Mouse (Mus musculus) ES-E14 (cell line): ENCODE results near the gene Timd2. TPM values are rescaled to one million over a fixed set of nuclear protein-coding genes. Genes with fewer than 3 reads are reported as not detected.
"Not testable (repeated sequence)": the region's sequence is repeated elsewhere in the genome, so short reads cannot be mapped to it uniquely, and the experiment has no call there.

Source experiments
- DNase-seq: peaks from one replicate; pipeline ENCODE4 v3.0.0-alpha.2; 2013; ENCODE audit warnings: low read depth, low spot score
- H3K27ac ChIP-seq: 2 replicates; pipeline ENCODE4 v1.5.1; 2012; ENCODE audit warnings: low read depth, mild to moderate bottlenecking, low read length, moderate library complexity, mixed read lengths; ENCODE audit not compliant: poor library complexity, insufficient read depth, severe bottlenecking
- H3K36me3 ChIP-seq: 2 replicates; pipeline ENCODE4 v1.6.1; 2012; ENCODE audit warnings: mild to moderate bottlenecking, low read length, moderate library complexity, mixed read lengths; ENCODE audit not compliant: control insufficient read depth, poor library complexity, insufficient read depth, severe bottlenecking
- H3K4me1 ChIP-seq, 2 experiments: fragments of 150-350 bp in 1 of 2; sonication (generic) in 1 of 2; 2 replicates each; pipeline ENCODE4 v1.6.1; 2012; ENCODE audit warnings: low read length in 2 of 2, mild to moderate bottlenecking in 1 of 2, mixed read lengths in 1 of 2; ENCODE audit not compliant: control insufficient read depth in 2 of 2, insufficient read depth in 2 of 2, poor library complexity in 1 of 2
- H3K4me3 ChIP-seq, 2 experiments: fragments of 150-350 bp in 1 of 2; sonication (generic) in 1 of 2; 2 replicates each; pipeline ENCODE4 v1.5.1; 2012; ENCODE audit warnings: low read length in 2 of 2, low read depth in 1 of 2, mild to moderate bottlenecking in 1 of 2, mixed read lengths in 1 of 2; ENCODE audit not compliant: insufficient read depth in 1 of 2, poor library complexity in 1 of 2, severe bottlenecking in 1 of 2
- H3K9ac ChIP-seq: 2 replicates; pipeline ENCODE4 v1.6.1; 2012; ENCODE audit warnings: low read depth, mild to moderate bottlenecking, low read length, mixed read lengths; ENCODE audit not compliant: poor library complexity, insufficient read depth, severe bottlenecking
- H3K9me3 ChIP-seq: fragments of 150-350 bp; sonication (generic); 2 replicates; pipeline ENCODE4 v1.6.1; 2012; ENCODE audit warnings: low read depth, mild to moderate bottlenecking, low read length; ENCODE audit not compliant: control insufficient read depth, insufficient read depth
- CHD2 ChIP-seq: IDR thresholded peaks from 2 replicates; pipeline ENCODE4 v1.6.1; 2014; ENCODE audit warnings: mild to moderate bottlenecking, low read depth, low read length, inconsistent platforms
- HCFC1 ChIP-seq: IDR thresholded peaks from 2 replicates; pipeline ENCODE4 v1.6.1; 2012; ENCODE audit warnings: low read length, inconsistent platforms, borderline replicate concordance; ENCODE audit not compliant: insufficient read depth
- MAFK ChIP-seq: IDR thresholded peaks from 2 replicates; pipeline ENCODE4 v1.6.1; 2014; ENCODE audit warnings: mild to moderate bottlenecking, low read depth, low read length, inconsistent platforms; ENCODE audit not compliant: insufficient read depth
- ZC3H11A ChIP-seq: IDR thresholded peaks from 2 replicates; pipeline ENCODE4 v1.6.1; 2012; ENCODE audit warnings: low read depth, mild to moderate bottlenecking, inconsistent platforms, low read length, borderline replicate concordance
- ZNF384 ChIP-seq: IDR thresholded peaks from 2 replicates; pipeline ENCODE4 v1.6.1; 2012; ENCODE audit warnings: low read depth, low read length, inconsistent platforms
- in situ Hi-C, 2 experiments: fragments of 600-800 bp; cut with MboI; formaldehyde crosslinking; loops; one replicate each; pipeline ENCODE4 v1.15.1; 2025; ENCODE audit warnings: low sequenced_read_pairs in 2 of 2, inconsistent platforms in 1 of 2; ENCODE audit not compliant: unreplicated experiment in 2 of 2
- total RNA-seq: library from RNA; depleted of rRNA; stranded (reverse); fragments of 300-350 nt; gene quantifications from 2 replicates; pipeline ENCODE4 v1.2.3, GENCODE M21; 2012

Gene Timd2
- total RNA-seq, 1 experiment: 5.2 TPM

DNA sequence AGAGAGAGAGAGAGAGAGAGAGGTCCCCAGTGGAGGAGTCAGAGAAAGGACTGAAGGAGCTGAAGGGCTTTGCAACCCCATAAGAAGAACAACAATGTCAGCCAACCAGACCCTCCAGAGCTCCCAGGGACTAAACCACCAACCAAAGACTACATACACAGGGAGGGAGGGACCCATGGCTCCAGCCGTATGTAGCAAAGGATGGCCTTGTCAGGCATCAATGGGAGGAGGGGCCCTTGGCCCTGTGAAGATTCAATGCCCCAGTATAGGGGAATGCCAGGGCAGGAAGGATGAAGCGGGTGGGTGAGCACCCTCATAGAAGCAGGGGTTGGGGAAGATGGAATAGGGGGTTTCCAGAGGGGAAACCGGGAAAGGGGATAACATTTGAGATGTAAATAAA is 34.9 kb upstream of the Timd2 start:
- in situ Hi-C loops: loop anchor here in 1 of 2 experiments (10.0 kb wide), 1 partner anchor 47 kb away; no protein-coding TSS in a partner anchor
- no peak for DNase-seq
- H3K4me1 ChIP-seq: 0 out of 4 replicates have a peak, but pooled peaks cover 0 to 2% of the 10 kb centered on the region in 2 experiments
- no peak overlapping the region for H3K27ac ChIP-seq
- H3K36me3 ChIP-seq: no peaks in the 10 kb centered on the region
- no peak for TF ChIP-seq MAFK
- no peak for TF ChIP-seq HCFC1
- no peak for TF ChIP-seq ZC3H11A
- TF ChIP-seq ZNF384: no peak
- no peak for TF ChIP-seq CHD2
- no peak overlapping the region for H3K9ac ChIP-seq
- no peak overlapping the region for H3K4me3 ChIP-seq
- no peaks in the 10 kb centered on the region for H3K9me3 ChIP-seq

DNA sequence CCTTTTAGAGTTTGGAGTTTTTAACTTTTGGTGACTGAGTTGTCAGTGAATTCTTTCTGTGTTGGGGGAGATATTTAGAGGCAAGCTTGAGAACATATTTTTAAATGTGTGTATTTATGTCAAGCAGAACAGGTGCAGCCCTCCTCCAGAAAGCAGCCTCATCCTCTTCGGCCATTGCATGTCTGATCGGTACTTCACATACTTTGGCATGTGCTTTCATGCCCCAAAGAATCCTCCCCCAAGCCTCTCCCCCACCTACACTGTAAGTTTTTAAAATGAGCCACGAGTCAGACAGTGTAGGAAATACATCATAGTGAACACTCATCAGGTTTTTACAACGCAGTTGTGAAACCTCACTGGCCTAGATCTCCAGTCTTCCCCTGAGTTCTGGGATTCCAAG is 34.0 kb upstream of the Timd2 start:
- no peak for DNase-seq
- no peak overlapping the region for H3K27ac ChIP-seq
- no peaks in the 10 kb centered on the region for H3K36me3 ChIP-seq
- in situ Hi-C loops: loop anchor here in 1 of 2 experiments (10.0 kb wide), 1 partner anchor 46 kb away; no protein-coding TSS in a partner anchor
- no peak for TF ChIP-seq ZNF384
- H3K9me3 ChIP-seq: no peaks in the 10 kb centered on the region
- H3K4me3 ChIP-seq: no peak overlapping the region
- H3K9ac ChIP-seq: no peak overlapping the region
- H3K4me1 ChIP-seq: 0 out of 4 replicates have a peak, but pooled peaks cover 0 to 2% of the 10 kb centered on the region in 2 experiments

DNA sequence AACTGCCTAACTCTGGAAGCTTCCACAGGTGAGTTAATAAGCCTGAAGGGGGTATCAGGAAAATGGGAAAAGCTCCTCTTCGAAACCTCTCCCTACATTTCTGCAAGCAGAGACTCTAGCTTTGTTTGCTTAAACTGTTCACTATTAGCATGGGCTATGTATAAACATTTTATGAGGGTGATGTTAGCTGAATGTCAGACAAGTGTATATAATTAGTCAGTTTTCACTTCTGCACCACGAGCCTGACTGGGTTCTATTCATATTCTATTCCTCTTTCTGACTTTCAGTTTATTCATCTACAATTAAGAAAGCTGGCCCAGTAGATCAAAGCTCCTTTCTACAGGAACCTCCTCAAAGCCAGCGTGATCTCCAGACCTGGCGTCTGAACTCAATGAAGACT is 32.6 kb upstream of the Timd2 start:
- Histone ChIP-seq H3K4me3 (no peak overlapping the region), H3K27ac (no peak overlapping the region), H3K36me3 (no peaks in the 10 kb centered on the region), H3K4me1 (0 out of 4 replicates have a peak, but pooled peaks cover 0 to 2% of the 10 kb centered on the region in 2 experiments), H3K9ac (no peak overlapping the region), H3K9me3 (no peaks in the 10 kb centered on the region)
- in situ Hi-C loops: no loop called here
- no peak for DNase-seq
- TF ChIP-seq MAFK (no peak), CHD2 (no peak), HCFC1 (no peak), ZC3H11A (no peak), ZNF384 (no peak)

DNA sequence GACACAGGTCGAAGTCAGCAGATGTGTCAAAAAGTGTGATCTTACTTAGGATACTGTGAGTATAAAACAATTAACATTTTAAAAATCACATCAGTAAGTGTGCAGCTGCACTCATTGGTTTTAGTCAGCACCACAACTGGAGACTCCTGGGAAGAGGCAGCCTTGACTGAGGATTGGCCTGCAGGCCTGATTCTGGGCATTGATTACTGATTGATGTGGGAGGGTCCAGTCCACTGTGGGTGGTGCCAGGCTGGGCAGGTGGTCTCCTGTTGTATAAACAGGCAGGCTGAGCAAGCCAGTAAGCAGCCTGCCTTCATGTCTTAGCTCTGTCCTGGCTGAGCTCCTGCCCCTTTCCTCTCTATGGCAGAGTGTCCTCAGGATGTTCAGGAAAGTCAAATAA is 28.2 kb upstream of the Timd2 start, which contains the start of gene Havcr1:
TSS of gene Havcr1 (plus strand) at position 5 of the 400 bp plus-strand sequence.
- H3K4me3 ChIP-seq, DNase-seq, H3K9me3 ChIP-seq, H3K36me3 ChIP-seq, H3K27ac ChIP-seq, H3K4me1 ChIP-seq, H3K9ac ChIP-seq, in situ Hi-C loops: not testable (repeated sequence)

DNA sequence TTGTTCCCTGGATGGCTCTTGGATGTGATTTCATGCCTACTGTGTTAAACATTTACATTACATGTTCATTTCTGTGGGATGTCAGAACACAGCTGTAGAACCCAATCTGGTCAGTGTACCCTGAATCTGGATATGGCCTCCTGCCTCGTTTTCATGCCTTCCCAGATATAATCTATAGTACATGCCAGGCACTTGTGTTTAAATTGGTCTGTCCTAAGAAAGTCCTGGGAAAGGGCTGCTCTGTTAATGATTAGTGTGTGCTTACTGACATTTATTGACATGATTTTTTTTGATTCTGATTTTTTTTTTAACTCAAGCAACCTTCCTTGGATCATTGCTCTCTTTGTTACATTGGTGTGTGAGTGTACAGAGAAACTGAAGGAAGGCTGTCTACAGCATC is 27.8 kb upstream of the Timd2 start:
- H3K4me1 ChIP-seq: no peaks in the 10 kb centered on the region
- H3K36me3 ChIP-seq: no peaks in the 10 kb centered on the region
- H3K9ac ChIP-seq: no peak overlapping the region
- TF ChIP-seq HCFC1: no peak
- no peak for TF ChIP-seq ZNF384
- TF ChIP-seq CHD2: no peak
- TF ChIP-seq MAFK: no peak
- TF ChIP-seq ZC3H11A: no peak
- H3K9me3 ChIP-seq: no peaks in the 10 kb centered on the region
- DNase-seq: no peak
- in situ Hi-C loops: no loop called here
- no peak overlapping the region for H3K27ac ChIP-seq
- H3K4me3 ChIP-seq: no peak overlapping the region
